Mouse (Mus musculus) limb, embryonic 14.5 days (tissue): ENCODE measurements around the gene Ubiad1. TPM values are rescaled to one million over a fixed set of nuclear protein-coding genes. Genes with fewer than 3 reads are reported as not detected.

Experiments used
- ATAC-seq: fragments of 200-750 bp; cut with Nextera tagmentation; 2 replicates; pipeline ENCODE4 v1.8.0; 2017; ENCODE audit warnings: low read depth, moderate number of reproducible peaks, moderate TSS enrichment; ENCODE audit not compliant: low FRiP score
- DNase-seq: peaks from one replicate; pipeline ENCODE4 v3.0.0-alpha.2; 2015; ENCODE audit warnings: low spot score
- H3K27ac ChIP-seq: fragments of 300-500 bp; sonication (generic); replicated peaks from 2 replicates; pipeline ENCODE4 v1.5.1; 2014; ENCODE audit warnings: low read depth, mild to moderate bottlenecking, low read length, moderate library complexity, mixed read lengths
- H3K27me3 ChIP-seq: fragments of 300-500 bp; sonication (generic); 2 replicates; pipeline ENCODE4 v1.6.1; 2014; ENCODE audit warnings: low read length, mixed read lengths; ENCODE audit not compliant: control insufficient read depth, insufficient read depth
- H3K36me3 ChIP-seq: fragments of 300-500 bp; sonication (generic); 2 replicates; pipeline ENCODE4 v1.6.1; 2014; ENCODE audit warnings: mild to moderate bottlenecking, low read length, moderate library complexity, mixed read lengths; ENCODE audit not compliant: control insufficient read depth, insufficient read depth
- H3K4me1 ChIP-seq: fragments of 300-500 bp; sonication (generic); 2 replicates; pipeline ENCODE4 v1.6.1; 2014; ENCODE audit warnings: antibody characterized with exemption, low read length, mixed read lengths; ENCODE audit not compliant: control insufficient read depth, insufficient read depth
- H3K4me2 ChIP-seq: fragments of 300-500 bp; sonication (generic); replicated peaks from 2 replicates; pipeline ENCODE4 v1.6.1; 2014; ENCODE audit warnings: low read depth, mild to moderate bottlenecking, low read length, moderate library complexity; ENCODE audit not compliant: severe bottlenecking
- H3K4me3 ChIP-seq: fragments of 300-500 bp; sonication (generic); replicated peaks from 2 replicates; pipeline ENCODE4 v1.5.1; 2014; ENCODE audit warnings: low read length
- H3K9ac ChIP-seq: fragments of 300-500 bp; sonication (generic); 2 replicates; pipeline ENCODE4 v1.6.1; 2014; ENCODE audit warnings: mild to moderate bottlenecking, low read depth, low read length, moderate library complexity; ENCODE audit not compliant: severe bottlenecking
- H3K9me3 ChIP-seq: fragments of 300-500 bp; sonication (generic); 2 replicates; pipeline ENCODE4 v1.6.1; 2016; ENCODE audit warnings: low read length; ENCODE audit not compliant: control insufficient read depth
- POLR2A ChIP-seq: fragments of 200-500 bp; IDR thresholded peaks from 2 replicates; pipeline ENCODE4 v1.8.0; 2012; ENCODE audit warnings: inconsistent platforms, mild to moderate bottlenecking, moderate library complexity, borderline replicate concordance; ENCODE audit not compliant: insufficient read depth, insufficient read length; ENCODE audit errors: extremely low read depth
- WGBS: fragments of 180-500 bp; shearing (Covaris S2); extraction: QIAGEN DNeasy Blood & Tissue Kit; methylation state at CpG from one replicate; pipeline ENCODE4 v1.1.7; 2014; 5-methylcytosine and 5-hydroxymethylcytosine counted together
- polyA plus RNA-seq, 2 experiments: library from polyadenylated mRNA; depleted of rRNA in 1 of 2; stranded (reverse) in 1 of 2; unstranded in 1 of 2; fragments of >200 nt; fragmentation: Nextera tagmentation in 1 of 2; extraction: Ambion mirVana in 1 of 2; gene quantifications; 2 replicates each; pipeline versions ENCODE4 v1.2.1 to v1.2.3; 2012 to 2014

The Ubiad1 gene
- polyA plus RNA-seq, 2 experiments = 14.0 to 15.0 TPM

DNA sequence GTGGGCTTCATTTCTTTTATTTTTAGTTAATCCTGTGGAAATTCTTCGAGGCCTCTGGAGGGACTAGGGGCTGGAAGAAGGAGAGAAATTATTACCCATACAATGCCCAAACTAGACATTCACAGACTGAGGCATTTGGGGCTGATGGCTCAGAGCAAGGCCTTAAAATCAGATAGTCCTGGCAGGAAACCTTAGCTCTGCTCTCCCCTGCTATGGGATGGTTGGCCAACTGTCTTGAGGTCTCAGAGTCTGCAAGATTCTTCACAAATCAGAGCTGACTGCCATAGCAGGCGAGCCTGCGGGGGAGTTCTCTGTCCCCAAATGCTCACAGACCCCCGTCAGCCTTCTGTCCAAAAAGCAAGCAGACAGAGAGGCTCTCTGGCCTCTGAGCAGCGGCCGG, 27.0 kb downstream of the Ubiad1 start:
- no peak overlapping the region for H3K4me3 ChIP-seq
- H3K4me1 ChIP-seq = peaks cover 8% of the 10 kb centered on the region; the same call in 1 of the 2 replicates
- DNase-seq (no peak), ATAC-seq (no peak)
- TF ChIP-seq POLR2A = no peak
- no peak overlapping the region for H3K27ac ChIP-seq
- 44% methylated on average over 6 of the region's 6 CpGs for WGBS
- no peak overlapping the region for H3K4me2 ChIP-seq
- no peaks in the 10 kb centered on the region for H3K9me3 ChIP-seq
- no peaks in the 10 kb centered on the region for H3K27me3 ChIP-seq
- H3K36me3 ChIP-seq = no peaks in the 10 kb centered on the region
- H3K9ac ChIP-seq = no peak overlapping the region

DNA sequence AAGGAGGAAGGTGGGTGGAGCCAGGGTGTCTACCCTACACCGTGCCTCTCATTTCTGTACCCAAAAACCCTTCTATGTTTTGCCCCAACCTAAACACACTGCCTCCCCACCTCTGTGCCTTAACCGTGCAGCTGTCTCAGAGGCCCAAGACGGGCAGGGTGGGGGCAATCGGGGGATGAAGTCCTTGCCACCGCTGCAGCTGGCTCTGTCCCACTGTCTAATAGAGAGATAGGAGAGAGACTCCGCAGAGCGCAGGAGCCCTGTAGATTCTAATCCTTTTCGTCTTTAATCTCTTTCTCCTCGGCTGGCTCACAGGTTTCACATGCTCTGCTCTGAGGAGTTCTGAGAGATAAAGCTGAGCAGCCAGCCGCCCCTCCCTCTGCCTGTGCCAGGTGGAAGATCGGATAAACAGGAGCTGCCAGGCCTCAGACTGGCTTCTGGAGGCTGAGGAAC, 27.5 kb downstream of the Ubiad1 start:
- Histone ChIP-seq H3K27me3 (no peaks in the 10 kb centered on the region), H3K27ac (no peak overlapping the region), H3K9ac (no peak overlapping the region), H3K4me2 (no peak overlapping the region), H3K4me1 (peaks cover 8% of the 10 kb centered on the region; the same call in 1 of the 2 replicates), H3K36me3 (no peaks in the 10 kb centered on the region), H3K9me3 (no peaks in the 10 kb centered on the region), H3K4me3 (no peak overlapping the region)
- WGBS = 45% methylated on average over 11 of the region's 11 CpGs
- DNase-seq (no peak), ATAC-seq (no peak)
- TF ChIP-seq POLR2A = no peak

DNA sequence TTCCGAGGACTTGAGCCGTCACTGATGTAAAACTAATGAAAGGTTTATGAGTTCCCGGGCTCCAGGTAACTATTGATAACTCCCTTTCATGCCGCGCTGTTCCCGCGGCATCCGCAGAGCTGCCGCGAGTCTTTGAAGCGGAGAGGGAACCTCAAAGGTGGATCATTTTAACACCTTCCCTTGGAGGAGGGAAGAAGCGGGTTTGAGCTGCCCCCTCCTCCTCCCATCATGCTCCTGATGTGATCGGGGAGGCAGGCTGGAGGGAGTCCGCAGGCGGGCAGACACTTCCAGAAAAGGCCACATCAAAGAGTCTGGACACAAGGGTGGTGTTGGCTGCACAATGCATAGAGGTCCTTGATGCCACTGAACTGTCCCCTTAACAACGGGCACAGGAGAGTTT, 29.0 kb downstream of the Ubiad1 start:
- Histone ChIP-seq H3K4me3 (no peak overlapping the region), H3K4me1 (peaks cover 8% of the 10 kb centered on the region; the same call in 1 of the 2 replicates), H3K9ac (0 out of 2 replicates have a peak overlapping the region, but pooled peaks have one; percentile 29), H3K27ac (no peak overlapping the region), H3K4me2 (0 out of 2 replicates have a peak overlapping the region, but pooled peaks have one; percentile 17), H3K27me3 (no peaks in the 10 kb centered on the region), H3K36me3 (no peaks in the 10 kb centered on the region), H3K9me3 (no peaks in the 10 kb centered on the region)
- WGBS = 5% methylated on average over 16 of the region's 16 CpGs
- ATAC-seq = no peak
- no peak for DNase-seq
- TF ChIP-seq POLR2A = no peak

DNA sequence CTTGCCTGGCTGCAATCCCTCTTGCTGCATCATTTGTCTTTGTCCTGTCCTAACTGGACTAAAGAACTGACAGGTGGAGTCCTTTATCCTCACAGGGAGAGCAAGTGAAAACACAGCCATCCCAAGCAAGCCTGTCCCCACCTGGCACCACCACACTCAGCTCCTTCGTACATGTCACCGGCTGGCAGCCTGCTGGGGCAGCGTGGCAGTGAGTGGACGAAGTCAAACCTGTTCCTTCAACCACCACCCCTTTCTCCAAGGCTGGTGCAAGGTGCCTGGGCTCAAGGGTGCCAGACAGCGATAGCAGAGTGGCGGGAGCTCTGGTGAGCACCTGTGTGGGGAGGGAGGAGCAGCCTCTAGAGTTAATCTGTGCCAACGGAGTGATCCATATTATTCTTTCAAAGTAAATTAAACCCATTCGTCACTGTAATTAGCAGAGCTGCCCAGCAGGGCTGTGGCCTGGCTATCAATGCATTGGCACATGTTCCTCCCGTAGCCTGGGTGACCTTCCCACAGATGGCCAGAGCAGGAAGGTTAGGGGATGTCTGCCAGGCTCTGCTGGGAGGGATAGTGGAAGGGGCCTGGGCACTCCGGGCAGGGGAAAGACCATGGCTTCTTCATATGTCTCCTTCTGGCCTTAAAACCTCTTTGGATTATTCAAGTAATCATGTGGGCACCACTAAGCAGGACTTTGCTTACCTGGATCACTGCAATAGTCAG, 36.2 kb downstream of the Ubiad1 start:
- no peak overlapping the region for H3K4me3 ChIP-seq
- H3K36me3 ChIP-seq = no peaks in the 10 kb centered on the region
- no peak overlapping the region for H3K4me2 ChIP-seq
- H3K9me3 ChIP-seq = no peaks in the 10 kb centered on the region
- peaks cover 24% of the 10 kb centered on the region for H3K27me3 ChIP-seq
- no peak for TF ChIP-seq POLR2A
- ATAC-seq = no peak
- peaks cover 15% of the 10 kb centered on the region for H3K4me1 ChIP-seq
- H3K9ac ChIP-seq = no peak overlapping the region
- WGBS = 58% methylated on average over 10 of the region's 10 CpGs
- no peak for DNase-seq
- H3K27ac ChIP-seq = no peak overlapping the region

DNA sequence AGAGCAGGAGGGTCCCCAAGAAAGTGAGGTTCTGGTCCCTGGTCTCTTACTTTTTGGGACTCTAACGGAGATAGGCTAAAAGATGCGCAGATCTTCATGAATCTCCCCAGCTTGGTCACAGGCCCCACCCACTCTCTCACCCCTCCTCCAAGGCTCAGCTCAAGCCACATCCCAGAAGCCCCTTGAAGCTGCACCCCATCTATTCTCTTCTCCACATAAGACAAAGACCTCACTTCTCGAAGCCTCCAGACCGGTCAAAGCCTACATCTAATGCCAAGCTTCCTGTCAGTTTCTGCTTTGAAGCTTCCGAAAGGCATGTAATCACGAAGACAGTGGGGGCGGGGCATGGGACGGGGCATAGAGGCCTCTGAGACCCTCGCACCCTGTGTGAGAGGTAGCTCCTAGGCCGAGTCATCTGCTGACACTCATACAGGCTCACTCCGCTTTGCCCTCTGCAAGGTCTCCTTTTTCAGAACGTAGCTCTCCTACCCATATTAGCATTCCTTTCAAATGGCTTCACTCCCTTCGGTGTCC, 39.2 kb downstream of the Ubiad1 start:
- no peak for TF ChIP-seq POLR2A
- no peak for ATAC-seq
- H3K4me1 ChIP-seq = peaks cover 15% of the 10 kb centered on the region
- H3K27me3 ChIP-seq = peaks cover 29% of the 10 kb centered on the region
- no peak overlapping the region for H3K4me3 ChIP-seq
- DNase-seq = no peak
- WGBS = 9% methylated on average over 13 of the region's 13 CpGs
- H3K9ac ChIP-seq = peak overlapping the region; percentile 12; the same call in 1 of the 2 replicates
- no peaks in the 10 kb centered on the region for H3K36me3 ChIP-seq
- no peaks in the 10 kb centered on the region for H3K9me3 ChIP-seq
- H3K4me2 ChIP-seq = peak overlapping the region; percentile 24; the same call in 1 of the 2 replicates
- no peak overlapping the region for H3K27ac ChIP-seq
